Mouse (Mus musculus) layer of hippocampus, adult 2 months (tissue): ENCODE results near the gene Atg4a-ps. TPM values are rescaled to one million over a fixed set of nuclear protein-coding genes. Genes with fewer than 3 reads are reported as not detected.
"Not testable (repeated sequence)": the region's sequence is repeated elsewhere in the genome, so short reads cannot be mapped to it uniquely, and the experiment has no call there.

Experiments
- DNase-seq, 2 experiments: peaks; one replicate each; pipeline ENCODE4 v3.0.0; 2022; ENCODE audit warnings: low spot score in 2 of 2
- H3K27ac ChIP-seq: fragments of 200-600 bp; 2 replicates; pipeline ENCODE4 v1.8.1; 2022
- H3K4me3 ChIP-seq: fragments of 200-600 bp; 2 replicates; pipeline ENCODE4 v1.8.1; 2022; ENCODE audit warnings: mild to moderate bottlenecking
- CTCF ChIP-seq: fragments of 200-600 bp; conservative IDR thresholded peaks from 2 replicates; pipeline ENCODE4 v1.8.1; 2022; ENCODE audit warnings: antibody characterized with exemption, mild to moderate bottlenecking, moderate library complexity
- long read RNA-seq, 2 experiments: library from polyadenylated mRNA; stranded (forward); transcript quantifications; one replicate each; pipeline ENCODE4 v2.0.0; 2021; ENCODE audit warnings: borderline mapping rate in 2 of 2
- total RNA-seq, 2 experiments: library from RNA; stranded (reverse); gene quantifications; 2 replicates each; pipeline ENCODE4 v1.2.3; 2021

Atg4a-ps gene
- 1 to 10 TPM in 1 of 2 experiments, not detected in 1; 1.9 TPM for total RNA-seq
- long read RNA-seq, experiment 1, result 0 reads
- long read RNA-seq, experiment 2, result 0 reads

- not testable (repeated sequence) for H3K27ac ChIP-seq, H3K4me3 ChIP-seq, DNase-seq
Measured at GRCm38 (mm10) chr3:103645968-103646367, at the start of gene Atg4a-ps. TSS of gene Atg4a-ps (minus strand) at chr3:103646068.

- no peak for TF ChIP-seq CTCF
- no peak overlapping the region for H3K4me3 ChIP-seq
- DNase-seq, result no peak
- no peak overlapping the region for H3K27ac ChIP-seq
Measured at GRCm38 (mm10) chr3:103695556-103695955, 49.7 kb upstream of the Atg4a-ps start.

GRCm38 (mm10) chr3:103690506-103690905 is 44.6 kb upstream of the Atg4a-ps start:
- Histone ChIP-seq H3K4me3 (no peak overlapping the region), H3K27ac (no peak overlapping the region)
- TF ChIP-seq CTCF, result peak; percentile 61
- DNase-seq, result no peak

- DNase-seq, result no peak
- H3K27ac ChIP-seq, result no peak overlapping the region
- no peak for TF ChIP-seq CTCF
- H3K4me3 ChIP-seq, result no peak overlapping the region
Measured at GRCm38 (mm10) chr3:103689043-103689442, 43.2 kb upstream of the Atg4a-ps start.

- TF ChIP-seq CTCF, result no peak
Measured at GRCm38 (mm10) chr3:103683966-103684319, 38.1 kb upstream of the Atg4a-ps start.

GRCm38 (mm10) chr3:103683234-103683965 is 37.5 kb upstream of the Atg4a-ps start:
- Histone ChIP-seq H3K27ac (peak overlapping the region; percentile 57; the same call in 1 of the 2 replicates), H3K4me3 (peak overlapping the region; percentile 39)
- no peak for TF ChIP-seq CTCF
- DNase-seq, result peak; percentile 16 to 39

More at GRCm38 (mm10) chr3:103683966-103684319, 38.1 kb upstream of the Atg4a-ps start:
- Histone ChIP-seq H3K27ac (no peak overlapping the region), H3K4me3 (no peak overlapping the region)
- no peak for DNase-seq

GRCm38 (mm10) chr3:103682473-103682872 is 36.6 kb upstream of the Atg4a-ps start:
- TF ChIP-seq CTCF, result no peak
- peak in 1 of 2 experiments; percentile 2 for DNase-seq

GRCm38 (mm10) chr3:103678811-103679210 is 32.9 kb upstream of the Atg4a-ps start:
- no peak for TF ChIP-seq CTCF
- no peak for DNase-seq
- no peak overlapping the region for H3K4me3 ChIP-seq

More at GRCm38 (mm10) chr3:103682473-103682872, 36.6 kb upstream of the Atg4a-ps start:
- no peak overlapping the region for H3K27ac ChIP-seq
- H3K4me3 ChIP-seq, result no peak overlapping the region

GRCm38 (mm10) chr3:103672716-103673115 is 26.8 kb upstream of the Atg4a-ps start:
- no peak for TF ChIP-seq CTCF
- Histone ChIP-seq H3K27ac (no peak overlapping the region), H3K4me3 (no peak overlapping the region)
- no peak for DNase-seq

More at GRCm38 (mm10) chr3:103678811-103679210, 32.9 kb upstream of the Atg4a-ps start:
- H3K27ac ChIP-seq, result no peak overlapping the region

GRCm38 (mm10) chr3:103672113-103672512 is 26.2 kb upstream of the Atg4a-ps start:
- no peak overlapping the region for H3K4me3 ChIP-seq
- TF ChIP-seq CTCF, result no peak
- H3K27ac ChIP-seq, result no peak overlapping the region
- DNase-seq, result no peak

- TF ChIP-seq CTCF, result no peak
- H3K27ac ChIP-seq, result no peak overlapping the region
- no peak overlapping the region for H3K4me3 ChIP-seq
- no peak for DNase-seq
Measured at GRCm38 (mm10) chr3:103663385-103663784, 17.5 kb upstream of the Atg4a-ps start.

GRCm38 (mm10) chr3:103661714-103662113 is 15.8 kb upstream of the Atg4a-ps start:
- Histone ChIP-seq H3K27ac (no peak overlapping the region), H3K4me3 (no peak overlapping the region)
- no peak for TF ChIP-seq CTCF
- peak in 1 of 2 experiments; percentile 8 for DNase-seq

GRCm38 (mm10) chr3:103660012-103660411 is 14.1 kb upstream of the Atg4a-ps start:
- DNase-seq, result no peak
- Histone ChIP-seq H3K27ac (no peak overlapping the region), H3K4me3 (no peak overlapping the region)
- TF ChIP-seq CTCF, result no peak

- no peak for TF ChIP-seq CTCF
- no peak for DNase-seq
- no peak overlapping the region for H3K27ac ChIP-seq
- no peak overlapping the region for H3K4me3 ChIP-seq
Measured at GRCm38 (mm10) chr3:103650406-103650805, 4.5 kb upstream of the Atg4a-ps start.
